Mouse (Mus musculus) adrenal gland, postnatal 4 days (tissue): ENCODE results near the gene Olfr96. TPM values are rescaled to one million over a fixed set of nuclear protein-coding genes. Genes with fewer than 3 reads are reported as not detected.
A peak's percentile ranks its signal among the peaks of the same experiment; 100 is the strongest.

ENCODE experiments used
- DNase-seq, 2 experiments: peaks; one replicate each; pipeline ENCODE4 v3.0.0; 2021 to 2022; ENCODE audit warnings: low spot score in 2 of 2, mixed read lengths in 2 of 2
- total RNA-seq, 2 experiments: library from RNA; stranded (reverse); gene quantifications; 2 replicates each; pipeline ENCODE4 v1.2.3; 2021

The Olfr96 gene
- total RNA-seq, 2 experiments from 2014 or later, result not detected

GRCm38 (mm10) chr17:37270058-37270701, 50.2 kb downstream of the Olfr96 start, which contains the start of gene H2-M3:
Gene H2-M3, plus strand, starts transcription at chr17:37270220.
- peak; percentile 44 to 70 for DNase-seq

- no peak for DNase-seq
These were observed 50.8 kb downstream of the Olfr96 start for GRCm38 (mm10) chr17:37270702-37271092.

GRCm38 (mm10) chr17:37275626-37276248, 55.8 kb downstream of the Olfr96 start:
- no peak for DNase-seq

Other genes with a start within 250 kb of the Olfr96 start
- gene 2410137M14Rik, start 238.9 kb upstream of the Olfr96 start, total RNA-seq, result not detected
- under 1 TPM; 0.56 to 0.62 TPM for gene H2-M5, start 230.6 kb upstream of the Olfr96 start, total RNA-seq
- gene Zfp57, start 219.0 kb upstream of the Olfr96 start, total RNA-seq, result 10 to 100 TPM; 12.7 to 18.0 TPM
- not detected for gene Mog, start 196.7 kb upstream of the Olfr96 start, total RNA-seq
- 10 to 100 TPM; 68.2 TPM for gene Gabbr1, start 174.2 kb upstream of the Olfr96 start, total RNA-seq
- under 1 TPM in 1 of 2 experiments, not detected in 1; 0.14 TPM for gene Olfr90, start 131.6 kb upstream of the Olfr96 start, total RNA-seq
- not detected for gene Olfr91, start 121.9 kb upstream of the Olfr96 start, total RNA-seq
- gene Olfr92, start 100.1 kb upstream of the Olfr96 start, total RNA-seq, result not detected
- gene Olfr93, start 58.7 kb upstream of the Olfr96 start, total RNA-seq, result not detected
- not detected for gene Ubd, start 26.3 kb upstream of the Olfr96 start, total RNA-seq
- not detected for gene Olfr94, start 19.2 kb upstream of the Olfr96 start, total RNA-seq
- not detected for gene Olfr95, start 7.0 kb upstream of the Olfr96 start, total RNA-seq
- gene Olfr97, start 17.2 kb downstream of the Olfr96 start, total RNA-seq, result not detected
- gene Olfr98, start 43.6 kb downstream of the Olfr96 start, total RNA-seq, result not detected
- 1 to 10 TPM; 4.3 to 5.6 TPM for gene H2-M3, start 50.1 kb downstream of the Olfr96 start, total RNA-seq
- gene Olfr99, start 63.3 kb downstream of the Olfr96 start, total RNA-seq, result not detected
- not detected for gene Olfr101, start 84.2 kb downstream of the Olfr96 start, total RNA-seq
- not detected for gene Olfr102, start 96.9 kb downstream of the Olfr96 start, total RNA-seq
- gene Olfr103, start 119.6 kb downstream of the Olfr96 start, total RNA-seq, result not detected
- not detected for gene Olfr104-ps, start 139.4 kb downstream of the Olfr96 start, total RNA-seq
- gene Olfr105-ps, start 158.9 kb downstream of the Olfr96 start, total RNA-seq, result not detected
- gene Olfr106-ps, start 170.2 kb downstream of the Olfr96 start, total RNA-seq, result not detected
- gene Olfr107, start 179.1 kb downstream of the Olfr96 start, total RNA-seq, result not detected
- gene Olfr108, start 225.3 kb downstream of the Olfr96 start, total RNA-seq, result not detected
- gene Olfr109, start 238.8 kb downstream of the Olfr96 start, total RNA-seq, result not detected